Mouse (Mus musculus): ENCODE data around the gene Ktn1.

Gene Ktn1

GRCm38 (mm10) chr14:47648218-47648617 is at the start of gene Ktn1:
TSS of gene Ktn1 (plus strand) at chr14:47648448.
- peak; percentile 9 for DNase-seq (ENCODE audit: low spot score)

GRCm38 (mm10) chr14:47613254-47613653 is 35.0 kb upstream of the Ktn1 start:
- DNase-seq (ENCODE audit: low spot score): no peak

- DNase-seq (ENCODE audit: low spot score): no peak
Observed at GRCm38 (mm10) chr14:47618891-47619290, 29.4 kb upstream of the Ktn1 start.

- DNase-seq (ENCODE audit: low spot score): no peak
Observed at GRCm38 (mm10) chr14:47621901-47622300, 26.3 kb upstream of the Ktn1 start.

GRCm38 (mm10) chr14:47624837-47625236 is 23.4 kb upstream of the Ktn1 start:
- DNase-seq (ENCODE audit: low spot score): no peak

- DNase-seq (ENCODE audit: low spot score): no peak
Observed at GRCm38 (mm10) chr14:47626143-47626542, 22.1 kb upstream of the Ktn1 start.

- DNase-seq (ENCODE audit: low spot score): no peak
Observed at GRCm38 (mm10) chr14:47626812-47627211, 21.4 kb upstream of the Ktn1 start.

GRCm38 (mm10) chr14:47627360-47627759 is 20.9 kb upstream of the Ktn1 start:
- DNase-seq (ENCODE audit: low spot score): no peak

- no peak for DNase-seq (ENCODE audit: low spot score)
Observed at GRCm38 (mm10) chr14:47632419-47632818, 15.8 kb upstream of the Ktn1 start.

- no peak for DNase-seq (ENCODE audit: low spot score)
Observed at GRCm38 (mm10) chr14:47634410-47634809, 13.8 kb upstream of the Ktn1 start.

- DNase-seq (ENCODE audit: low spot score): no peak
Observed at GRCm38 (mm10) chr14:47634846-47635245, 13.4 kb upstream of the Ktn1 start.

GRCm38 (mm10) chr14:47638316-47638895 is 9.8 kb upstream of the Ktn1 start:
- DNase-seq (ENCODE audit: low spot score): no peak

- DNase-seq (ENCODE audit: low spot score): no peak
Observed at GRCm38 (mm10) chr14:47645620-47646019, 2.6 kb upstream of the Ktn1 start.

GRCm38 (mm10) chr14:47646246-47646645 is 2.0 kb upstream of the Ktn1 start:
- no peak for DNase-seq (ENCODE audit: low spot score)

GRCm38 (mm10) chr14:47646696-47647516 is 1.3 kb upstream of the Ktn1 start:
- DNase-seq (ENCODE audit: low spot score): no peak

GRCm38 (mm10) chr14:47648706-47649630 is 720 bp downstream of the Ktn1 start:
- DNase-seq (ENCODE audit: low spot score): peak; percentile 41

- DNase-seq (ENCODE audit: low spot score): peak; percentile 40
Observed at GRCm38 (mm10) chr14:47649631-47650337, 1.5 kb downstream of the Ktn1 start.

- DNase-seq (ENCODE audit: low spot score): peak; percentile 29
Observed at GRCm38 (mm10) chr14:47650338-47650720, 2.1 kb downstream of the Ktn1 start.

- DNase-seq (ENCODE audit: low spot score): no peak
Observed at GRCm38 (mm10) chr14:47651272-47651671, 3.0 kb downstream of the Ktn1 start.

GRCm38 (mm10) chr14:47655444-47655843 is 7.2 kb downstream of the Ktn1 start:
- no peak for DNase-seq (ENCODE audit: low spot score)

GRCm38 (mm10) chr14:47663844-47664469 is 15.7 kb downstream of the Ktn1 start:
- DNase-seq (ENCODE audit: low spot score): no peak

Measured in c-Kit-positive CD71-positive TER-119-positive erythroid progenitor cells, embryonic 14.5 days (primary cell).